Mouse (Mus musculus) induced T-regulatory cell, adult 2 months (primary cell): ENCODE measurements around the gene Usp45.
A peak's percentile ranks its signal among the peaks of the same experiment; 100 is the strongest.

Experiments
- DNase-seq: peaks from one replicate; pipeline ENCODE4 v3.0.0-alpha.2; 2012; ENCODE audit warnings: low read depth

Usp45 gene

GRCm38 (mm10) chr4:21766863-21767304 is at the start of gene Usp45, which contains the start of gene Tstd3:
Gene Usp45, plus strand, starts transcription at chr4:21767156.
Gene Tstd3, minus strand, starts transcription at chr4:21767212.
- peak; percentile 86 for DNase-seq

GRCm38 (mm10) chr4:21722752-21723334 is 44.1 kb upstream of the Usp45 start:
- DNase-seq, result no peak

DNA sequence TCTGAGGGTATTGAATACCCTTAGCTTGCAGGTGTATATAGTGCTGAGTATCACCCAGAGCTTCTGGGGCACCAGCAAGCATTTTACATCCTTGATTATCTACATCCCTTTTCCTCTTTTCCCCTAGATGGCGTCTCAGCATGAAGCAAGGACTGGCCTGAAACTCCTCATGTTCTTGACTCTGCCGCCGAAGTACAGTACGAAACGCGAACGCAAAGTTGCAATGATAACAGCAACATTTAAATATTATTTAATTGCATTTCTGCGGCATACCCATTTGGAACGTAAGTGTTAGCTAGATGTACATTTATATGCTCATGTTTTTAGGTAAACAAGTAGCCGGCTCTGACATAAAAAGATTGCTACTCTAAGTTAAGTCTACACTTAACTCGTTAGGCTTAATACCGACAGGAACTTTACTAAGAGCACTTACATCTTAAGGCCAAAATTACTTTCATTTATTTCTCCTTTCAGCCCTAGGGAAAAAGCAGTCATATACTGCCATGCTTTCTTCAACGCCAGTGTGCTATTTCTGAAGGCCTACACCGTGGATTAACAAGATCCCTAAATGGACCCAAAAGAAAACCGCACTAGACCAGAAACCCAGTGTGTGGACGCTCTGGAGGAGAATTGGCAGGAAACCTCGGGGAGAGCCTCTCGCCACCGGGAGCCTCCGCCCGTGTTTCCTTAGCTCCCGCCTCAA is 39.9 kb upstream of the Usp45 start:
- peak; percentile 76 for DNase-seq

DNA sequence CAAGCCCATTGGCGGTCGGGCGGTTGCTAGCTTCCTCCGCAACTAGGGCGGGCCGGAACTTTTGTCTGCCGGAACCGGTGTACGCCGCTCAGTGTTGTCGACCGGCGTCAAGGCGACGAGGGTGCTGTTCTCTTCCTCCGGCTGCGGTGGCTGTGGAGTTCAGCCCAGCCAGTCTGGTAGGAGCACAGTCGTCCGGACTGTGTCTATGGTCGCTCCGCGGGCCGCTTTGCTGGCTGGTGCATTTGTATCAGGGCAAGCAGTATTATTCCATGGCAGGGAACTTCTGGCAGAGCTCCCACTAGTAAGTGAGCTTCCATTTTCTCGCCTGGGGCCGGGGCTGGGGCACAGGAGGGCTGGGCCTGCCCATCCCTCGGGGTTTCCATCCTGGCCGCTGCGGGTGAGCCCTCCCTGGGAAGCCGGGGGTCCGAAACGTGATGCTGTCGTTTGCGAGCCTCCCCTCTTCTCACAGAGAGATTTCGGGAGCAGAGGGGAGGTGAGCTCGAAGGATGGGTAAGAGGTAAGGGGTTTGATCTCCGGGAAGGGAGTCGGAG is 39.3 kb upstream of the Usp45 start, which contains the start of gene Ccnc:
Ccnc (plus strand) TSS at position 87 of the 551 bp plus-strand sequence.
- peak; percentile 94 for DNase-seq

GRCm38 (mm10) chr4:21739169-21739568 is 27.8 kb upstream of the Usp45 start:
- DNase-seq, result peak; percentile 24

- peak; percentile 28 for DNase-seq
Measured at GRCm38 (mm10) chr4:21744142-21744541, 22.8 kb upstream of the Usp45 start.

GRCm38 (mm10) chr4:21745723-21746122 is 21.2 kb upstream of the Usp45 start:
- DNase-seq, result no peak

- DNase-seq, result peak; percentile 47
Measured at GRCm38 (mm10) chr4:21755123-21755789, 11.7 kb upstream of the Usp45 start.

DNA sequence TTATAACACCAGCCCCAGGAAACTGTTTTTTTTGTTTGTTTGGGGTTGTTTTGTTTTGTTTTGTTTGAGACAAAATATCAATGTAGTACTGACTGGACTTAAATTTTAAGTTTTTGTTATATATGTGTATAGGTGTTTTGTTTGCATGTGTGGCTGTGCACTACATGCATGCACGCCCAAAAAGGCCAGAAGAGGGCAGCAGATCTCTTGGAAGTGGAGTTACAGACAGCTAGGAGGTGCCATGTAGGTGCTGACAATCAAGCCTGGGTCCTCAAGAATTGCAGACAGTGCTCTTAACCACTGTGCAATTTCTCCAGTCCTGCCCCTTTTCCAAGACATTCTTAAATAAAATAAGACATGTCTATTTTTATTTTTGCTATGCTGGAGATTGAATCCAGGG is 8.1 kb upstream of the Usp45 start:
- no peak for DNase-seq

DNA sequence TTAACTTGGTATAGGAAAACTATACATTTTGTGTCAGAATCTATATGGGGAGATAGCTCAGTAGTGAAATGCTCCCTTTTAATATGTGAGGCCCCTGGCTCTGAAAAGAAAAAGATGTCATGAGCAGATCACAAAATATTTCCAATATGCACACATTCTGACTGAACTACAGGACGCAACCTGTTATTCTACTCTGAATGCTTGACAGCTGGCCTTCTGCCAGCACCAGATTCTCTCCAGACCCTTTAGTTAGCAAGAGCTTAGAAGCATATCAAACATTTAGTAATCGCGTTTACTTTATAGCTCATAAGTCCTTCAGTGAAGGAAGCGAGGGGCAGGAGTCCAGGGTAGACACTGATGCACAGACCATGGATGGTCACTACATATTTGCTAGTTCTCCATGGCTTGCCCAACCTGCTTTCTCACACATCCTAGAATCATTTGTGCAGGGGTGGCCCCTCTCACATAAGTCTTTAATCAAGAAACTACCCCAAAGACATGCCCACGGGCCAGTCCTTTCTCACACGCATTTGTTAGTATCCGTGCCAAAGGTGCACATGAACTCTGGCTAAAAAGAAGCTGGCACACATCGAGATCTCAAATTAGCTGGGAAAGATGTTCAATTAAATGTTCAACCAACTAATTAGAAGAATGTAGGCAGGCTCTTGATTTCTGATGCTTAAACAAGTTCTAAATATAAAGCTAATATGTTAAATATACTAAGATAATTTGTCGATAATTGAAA is 5.4 kb upstream of the Usp45 start:
- no peak for DNase-seq

DNA sequence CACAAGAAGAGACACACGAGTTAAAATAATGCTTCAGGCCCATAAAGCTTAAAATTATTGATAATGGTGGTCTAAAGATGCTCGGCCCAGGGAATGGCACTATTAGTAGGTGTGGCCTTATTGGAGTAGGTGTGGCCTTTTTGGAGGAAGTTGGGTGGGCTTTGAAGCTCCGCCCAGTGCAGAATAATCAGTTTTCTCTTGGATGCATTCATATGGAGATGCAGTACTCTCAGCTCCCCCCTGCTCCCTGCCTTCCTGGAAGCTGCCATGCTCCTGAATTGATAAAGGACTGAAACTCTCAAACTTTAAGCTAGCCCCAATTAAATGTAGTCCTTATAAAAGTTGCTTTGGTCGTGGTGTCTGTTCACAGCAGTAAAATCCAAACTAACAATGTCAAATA is 3.1 kb upstream of the Usp45 start:
- DNase-seq, result no peak

GRCm38 (mm10) chr4:21766171-21766862 is 639 bp upstream of the Usp45 start:
- peak; percentile 48 for DNase-seq

GRCm38 (mm10) chr4:21771064-21771463 is 4.1 kb downstream of the Usp45 start:
- DNase-seq, result no peak

- DNase-seq, result peak; percentile 39
Measured at GRCm38 (mm10) chr4:21772306-21772705, 5.3 kb downstream of the Usp45 start.

GRCm38 (mm10) chr4:21776091-21776945 is 9.4 kb downstream of the Usp45 start:
- peak; percentile 94 for DNase-seq

DNA sequence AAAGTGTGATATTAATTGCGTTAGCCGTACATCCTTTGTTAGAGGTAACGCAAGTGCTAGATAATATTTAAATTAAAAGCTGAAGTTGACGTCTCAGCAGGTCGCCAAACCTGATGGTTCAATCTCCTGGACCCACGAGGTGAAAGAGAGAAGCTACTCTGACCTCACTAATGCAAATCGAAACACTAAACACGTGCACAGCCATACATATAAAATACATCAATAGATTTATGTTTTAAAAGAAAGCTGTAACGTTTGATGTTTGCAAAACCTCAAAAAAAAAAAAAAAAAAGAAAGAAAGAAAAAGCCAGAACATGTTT is 9.9 kb downstream of the Usp45 start:
- DNase-seq, result peak; percentile 67

GRCm38 (mm10) chr4:21780816-21781726 is 14.1 kb downstream of the Usp45 start:
- DNase-seq, result no peak

- DNase-seq, result no peak
Measured at GRCm38 (mm10) chr4:21786268-21786667, 19.3 kb downstream of the Usp45 start.

GRCm38 (mm10) chr4:21788903-21789302 is 21.9 kb downstream of the Usp45 start:
- no peak for DNase-seq
